Mouse (Mus musculus) liver, postnatal 0 days (tissue): Measurements from ENCODE around the gene Nrbp1. TPM values are rescaled to one million over a fixed set of nuclear protein-coding genes. Genes with fewer than 3 reads are reported as not detected.

ENCODE experiments used
- ATAC-seq: fragments of 200-750 bp; cut with Nextera tagmentation; 2 replicates; pipeline ENCODE4 v1.8.0; 2017; ENCODE audit warnings: mild to moderate bottlenecking, moderate library complexity
- DNase-seq: peaks from one replicate; pipeline ENCODE4 v3.0.0-alpha.2; 2016
- H3K27ac ChIP-seq: fragments of 300-500 bp; sonication (generic); 2 replicates; pipeline ENCODE4 v1.5.1; 2014; ENCODE audit warnings: antibody characterized with exemption, moderate library complexity, mild to moderate bottlenecking, low read depth
- H3K27me3 ChIP-seq: fragments of 300-500 bp; sonication (generic); 2 replicates; pipeline ENCODE4 v1.6.1; 2014; ENCODE audit warnings: low read length, control low read depth, mixed read lengths; ENCODE audit not compliant: insufficient read depth
- H3K36me3 ChIP-seq: fragments of 300-500 bp; sonication (generic); replicated peaks from 2 replicates; pipeline ENCODE4 v1.6.1; 2014; ENCODE audit warnings: mild to moderate bottlenecking, control low read depth, low read length, moderate library complexity, mixed read lengths; ENCODE audit not compliant: insufficient read depth
- H3K4me1 ChIP-seq: fragments of 300-500 bp; sonication (generic); 2 replicates; pipeline ENCODE4 v1.6.1; 2014; ENCODE audit warnings: antibody characterized with exemption, mild to moderate bottlenecking, control low read depth; ENCODE audit not compliant: insufficient read depth
- H3K4me2 ChIP-seq: fragments of 300-500 bp; sonication (generic); 2 replicates; pipeline ENCODE4 v1.6.1; 2014; ENCODE audit warnings: low read depth, mild to moderate bottlenecking, low read length, moderate library complexity, mixed read lengths
- H3K4me3 ChIP-seq: fragments of 300-500 bp; sonication (generic); 2 replicates; pipeline ENCODE4 v1.5.1; 2014; ENCODE audit warnings: low read depth, low read length
- H3K9ac ChIP-seq: fragments of 300-500 bp; sonication (generic); replicated peaks from 2 replicates; pipeline ENCODE4 v1.6.1; 2014; ENCODE audit warnings: mild to moderate bottlenecking, moderate library complexity
- H3K9me3 ChIP-seq: fragments of 300-500 bp; sonication (generic); 2 replicates; pipeline ENCODE4 v1.6.1; 2016; ENCODE audit warnings: mild to moderate bottlenecking, control low read depth, low read length, mixed read lengths
- CTCF ChIP-seq: sonication (generic); IDR thresholded peaks from 2 replicates; pipeline ENCODE4 v1.5.1; 2016; ENCODE audit warnings: antibody characterized with exemption, low read depth
- EP300 ChIP-seq: IDR thresholded peaks from 2 replicates; pipeline ENCODE4 v1.6.1; 2016; ENCODE audit warnings: antibody characterized with exemption, low read depth, mild to moderate bottlenecking
- WGBS: fragments of 180-500 bp; shearing (Covaris S2); extraction: QIAGEN DNeasy Blood & Tissue Kit; methylation state at CpG from one replicate; pipeline ENCODE4 v1.1.7; 2014; ENCODE audit not compliant: insufficient replicate concordance; 5-methylcytosine and 5-hydroxymethylcytosine counted together
- polyA plus RNA-seq: library from polyadenylated mRNA; unstranded; fragments of >200 nt; fragmentation: Nextera tagmentation; extraction: Ambion mirVana; gene quantifications from 2 replicates; pipeline ENCODE4 v1.2.1, GENCODE M21; 2015

Gene Nrbp1
- polyA plus RNA-seq, 1 experiment from 2014 or later = 42.9 TPM

DNA sequence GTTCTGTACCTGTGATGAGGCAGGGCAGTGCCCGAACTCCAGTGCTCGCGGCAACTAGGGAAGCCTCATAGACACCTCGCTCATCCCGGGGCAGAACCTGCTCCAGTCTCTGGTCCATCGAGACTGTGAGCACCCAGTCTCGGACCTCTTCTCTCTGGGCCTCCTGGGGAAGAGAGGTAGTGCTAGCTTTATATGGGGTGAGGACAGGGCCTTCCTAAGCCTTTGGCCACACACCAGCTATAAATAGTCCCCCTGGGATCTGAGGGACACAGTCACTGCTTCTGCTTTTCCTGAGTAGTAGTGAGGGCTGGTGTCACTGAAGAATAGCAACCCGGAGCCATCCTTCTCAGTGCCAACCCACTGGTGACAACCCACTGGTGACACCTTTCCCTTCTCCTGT, 13.1 kb downstream of the Nrbp1 start:
- no peak for DNase-seq
- Histone ChIP-seq H3K4me1 (peaks cover 4% of the 10 kb centered on the region), H3K9me3 (no peaks in the 10 kb centered on the region), H3K27ac (0 out of 2 replicates have a peak overlapping the region, but pooled peaks have one; percentile 3), H3K36me3 (peaks cover 33% of the 10 kb centered on the region), H3K27me3 (no peaks in the 10 kb centered on the region), H3K4me3 (no peak overlapping the region), H3K9ac (no peak overlapping the region), H3K4me2 (no peak overlapping the region)
- TF ChIP-seq EP300 = no peak
- no peak for TF ChIP-seq CTCF
- ATAC-seq = no peak
- 87% methylated on average over 8 of the region's 8 CpGs for WGBS

DNA sequence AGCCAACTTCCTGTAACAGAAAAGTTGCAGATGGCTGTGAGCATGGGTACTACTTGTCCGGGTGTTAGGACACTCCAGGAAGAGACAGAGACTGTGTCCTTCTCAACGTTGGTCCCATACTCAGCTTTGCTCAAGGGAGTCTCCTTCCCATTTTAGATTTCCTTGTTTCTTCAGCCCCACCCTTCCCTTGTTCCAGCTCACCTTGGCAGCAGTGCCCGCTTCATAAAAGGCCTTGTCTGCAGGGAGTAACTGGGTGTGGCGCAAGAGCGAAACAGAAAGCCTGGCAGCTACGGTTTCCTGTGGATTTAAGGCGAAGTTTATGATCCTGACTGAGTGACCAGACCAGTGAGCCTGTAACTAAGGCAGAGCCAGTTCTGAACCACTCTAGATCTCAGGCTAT, 13.8 kb downstream of the Nrbp1 start:
- Histone ChIP-seq H3K9me3 (no peaks in the 10 kb centered on the region), H3K4me2 (no peak overlapping the region), H3K27me3 (no peaks in the 10 kb centered on the region), H3K9ac (no peak overlapping the region), H3K27ac (0 out of 2 replicates have a peak overlapping the region, but pooled peaks have one; percentile 3), H3K36me3 (peaks cover 27% of the 10 kb centered on the region), H3K4me1 (peaks cover 4% of the 10 kb centered on the region), H3K4me3 (no peak overlapping the region)
- ATAC-seq (no peak), DNase-seq (no peak)
- 58% methylated on average over 7 of the region's 7 CpGs for WGBS
- TF ChIP-seq EP300 (no peak), CTCF (no peak)

DNA sequence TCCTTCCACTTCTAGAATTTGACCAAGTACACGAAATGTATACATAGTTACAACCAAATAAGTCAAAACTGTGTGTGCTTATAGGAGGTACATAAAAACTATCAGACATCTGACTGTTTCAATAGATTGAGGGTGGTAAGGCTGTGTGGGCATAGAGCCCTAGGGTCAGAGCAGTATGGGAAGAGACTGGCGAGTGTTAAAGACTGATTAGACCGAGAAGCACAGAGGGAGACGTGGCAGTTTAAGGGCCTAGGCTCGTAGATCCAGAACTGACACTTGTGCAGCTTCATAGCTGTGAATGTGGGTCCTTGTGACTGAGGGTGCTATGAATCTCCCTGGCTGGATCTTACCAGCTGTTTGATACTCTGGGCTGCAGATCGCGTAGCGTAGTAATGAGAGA, 14.2 kb downstream of the Nrbp1 start:
- TF ChIP-seq CTCF = no peak
- no peak for TF ChIP-seq EP300
- Histone ChIP-seq H3K36me3 (peaks cover 22% of the 10 kb centered on the region), H3K9me3 (no peaks in the 10 kb centered on the region), H3K9ac (no peak overlapping the region), H3K4me3 (no peak overlapping the region), H3K27me3 (no peaks in the 10 kb centered on the region), H3K4me2 (no peak overlapping the region), H3K27ac (no peak overlapping the region), H3K4me1 (peaks cover 4% of the 10 kb centered on the region)
- no peak for ATAC-seq
- 65% methylated on average over 8 of the region's 8 CpGs for WGBS
- DNase-seq = no peak

DNA sequence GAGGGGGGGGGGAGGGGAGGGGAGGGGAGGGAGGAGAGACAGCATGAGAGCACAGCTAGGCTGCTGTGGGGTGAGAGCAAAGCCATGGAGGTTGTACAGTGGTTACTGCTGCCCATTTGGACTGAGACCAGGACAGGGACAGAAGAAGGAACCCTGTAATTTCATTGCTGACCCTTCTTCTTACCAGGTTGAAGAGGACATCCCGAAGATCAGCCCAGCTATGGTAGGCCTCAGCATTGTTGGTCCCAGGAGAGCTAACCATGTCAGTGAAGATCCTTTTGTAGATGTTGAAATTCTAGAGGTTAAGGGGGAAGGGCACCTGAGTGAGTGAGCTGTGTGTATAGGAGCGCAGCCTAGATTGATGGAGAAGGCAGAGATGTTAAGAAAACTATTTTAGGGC, 14.7 kb downstream of the Nrbp1 start:
- 78% methylated on average over 2 of the region's 2 CpGs for WGBS
- DNase-seq (no peak), ATAC-seq (no peak)
- H3K9me3 ChIP-seq = no peaks in the 10 kb centered on the region
- TF ChIP-seq EP300 (no peak), CTCF (no peak)
- H3K4me3 ChIP-seq = no peak overlapping the region
- H3K36me3 ChIP-seq = peaks cover 17% of the 10 kb centered on the region
- peaks cover 4% of the 10 kb centered on the region for H3K4me1 ChIP-seq
- no peak overlapping the region for H3K27ac ChIP-seq
- H3K9ac ChIP-seq = no peak overlapping the region
- H3K27me3 ChIP-seq = no peaks in the 10 kb centered on the region
- no peak overlapping the region for H3K4me2 ChIP-seq

DNA sequence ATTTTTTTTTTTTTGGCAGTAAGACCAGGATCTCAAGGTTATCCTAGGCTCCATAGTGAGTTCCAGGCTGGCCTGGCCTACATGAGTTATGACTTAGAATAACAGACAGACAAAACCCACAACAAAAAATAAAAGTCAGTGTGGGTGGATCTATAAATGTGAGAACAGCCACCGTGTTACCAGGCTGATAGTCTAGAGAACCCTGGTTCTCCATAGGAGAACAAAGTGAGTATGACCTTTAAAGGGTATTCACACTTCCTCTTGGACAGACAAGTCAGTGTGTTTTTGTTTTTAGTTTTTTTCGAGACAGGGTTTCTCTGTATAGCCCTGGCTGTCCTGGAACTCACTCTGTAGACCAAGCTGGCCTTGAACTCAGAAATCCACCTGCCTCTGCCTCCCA, 15.3 kb downstream of the Nrbp1 start:
- ATAC-seq (no peak), DNase-seq (no peak)
- H3K4me2 ChIP-seq = no peak overlapping the region
- peaks cover 4% of the 10 kb centered on the region for H3K4me1 ChIP-seq
- TF ChIP-seq EP300 (no peak), CTCF (no peak)
- peaks cover 11% of the 10 kb centered on the region for H3K36me3 ChIP-seq
- no peaks in the 10 kb centered on the region for H3K27me3 ChIP-seq
- WGBS = 72% methylated on average over 2 of the region's 2 CpGs
- H3K9ac ChIP-seq = no peak overlapping the region
- H3K4me3 ChIP-seq = no peak overlapping the region
- no peaks in the 10 kb centered on the region for H3K9me3 ChIP-seq
- H3K27ac ChIP-seq = no peak overlapping the region

DNA sequence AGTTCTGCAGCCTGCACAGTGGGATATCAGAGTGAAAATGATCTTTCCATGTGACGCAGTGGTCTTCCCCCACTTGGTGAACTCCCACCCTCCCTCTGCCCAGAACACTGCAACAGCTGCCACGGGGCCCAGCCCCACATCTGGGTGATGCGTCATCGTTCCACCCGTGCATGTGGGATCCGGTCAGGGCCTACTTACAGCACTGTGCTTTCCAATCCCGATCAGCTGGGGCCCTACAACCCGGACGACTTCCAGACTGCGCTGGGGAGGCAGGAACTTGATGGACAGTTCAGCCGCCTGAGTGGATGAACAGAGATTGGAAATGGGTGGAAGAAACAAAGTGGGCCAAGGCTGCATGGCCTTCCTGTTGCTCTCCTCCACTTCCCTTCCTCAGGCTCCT, 17.0 kb downstream of the Nrbp1 start:
- H3K4me2 ChIP-seq = no peak overlapping the region
- H3K4me3 ChIP-seq = no peak overlapping the region
- no peak overlapping the region for H3K27ac ChIP-seq
- H3K9me3 ChIP-seq = no peaks in the 10 kb centered on the region
- peaks cover 4% of the 10 kb centered on the region for H3K36me3 ChIP-seq
- H3K27me3 ChIP-seq = no peaks in the 10 kb centered on the region
- no peaks in the 10 kb centered on the region for H3K4me1 ChIP-seq
- ATAC-seq = no peak
- H3K9ac ChIP-seq = no peak overlapping the region
- TF ChIP-seq CTCF (no peak), EP300 (no peak)
- 79% methylated on average over 11 of the region's 11 CpGs for WGBS
- DNase-seq = no peak

DNA sequence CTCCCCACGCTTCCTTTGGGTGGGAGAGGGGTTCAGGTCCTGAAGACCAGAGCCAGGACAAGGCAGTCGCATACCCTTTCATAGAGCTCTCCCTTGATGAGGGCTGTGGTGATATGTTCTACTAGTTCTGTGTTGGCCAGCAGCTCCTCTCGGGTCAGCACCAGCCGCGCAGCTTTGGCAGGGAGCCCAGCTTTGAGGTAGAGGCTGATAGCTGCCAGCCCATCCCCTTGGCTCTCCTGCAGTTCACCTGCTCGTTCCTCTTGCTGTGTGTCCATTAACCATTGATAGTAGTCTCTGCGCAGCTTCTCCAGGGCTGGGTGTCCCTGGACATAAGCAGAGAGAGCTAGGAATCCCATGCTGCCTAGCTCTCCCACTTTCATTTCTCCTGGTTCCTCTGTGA, 25.4 kb downstream of the Nrbp1 start:
- H3K4me1 ChIP-seq = no peaks in the 10 kb centered on the region
- H3K27ac ChIP-seq = no peak overlapping the region
- no peak overlapping the region for H3K4me2 ChIP-seq
- H3K9me3 ChIP-seq = no peaks in the 10 kb centered on the region
- no peak for DNase-seq
- H3K36me3 ChIP-seq = peaks cover 3% of the 10 kb centered on the region
- no peaks in the 10 kb centered on the region for H3K27me3 ChIP-seq
- no peak overlapping the region for H3K9ac ChIP-seq
- TF ChIP-seq EP300 = no peak
- TF ChIP-seq CTCF = no peak
- no peak for ATAC-seq
- no peak overlapping the region for H3K4me3 ChIP-seq
- WGBS = 79% methylated on average over 7 of the region's 7 CpGs
